Mouse (Mus musculus) adrenal gland, adult (tissue): ENCODE results near the gene Gm2a.

Experiments used
- DNase-seq, 2 experiments: peaks; one replicate each; pipeline ENCODE4 v3.0.0; 2022 to 2023; ENCODE audit warnings: low spot score in 1 of 2; ENCODE audit not compliant: inconsistent age in 2 of 2

The Gm2a gene

GRCm38 (mm10) chr11:55097463-55098188 lies at the start of gene Gm2a:
Gene Gm2a, plus strand, starts transcription at chr11:55098115.
- peak; percentile 98 to 99 for DNase-seq

DNA sequence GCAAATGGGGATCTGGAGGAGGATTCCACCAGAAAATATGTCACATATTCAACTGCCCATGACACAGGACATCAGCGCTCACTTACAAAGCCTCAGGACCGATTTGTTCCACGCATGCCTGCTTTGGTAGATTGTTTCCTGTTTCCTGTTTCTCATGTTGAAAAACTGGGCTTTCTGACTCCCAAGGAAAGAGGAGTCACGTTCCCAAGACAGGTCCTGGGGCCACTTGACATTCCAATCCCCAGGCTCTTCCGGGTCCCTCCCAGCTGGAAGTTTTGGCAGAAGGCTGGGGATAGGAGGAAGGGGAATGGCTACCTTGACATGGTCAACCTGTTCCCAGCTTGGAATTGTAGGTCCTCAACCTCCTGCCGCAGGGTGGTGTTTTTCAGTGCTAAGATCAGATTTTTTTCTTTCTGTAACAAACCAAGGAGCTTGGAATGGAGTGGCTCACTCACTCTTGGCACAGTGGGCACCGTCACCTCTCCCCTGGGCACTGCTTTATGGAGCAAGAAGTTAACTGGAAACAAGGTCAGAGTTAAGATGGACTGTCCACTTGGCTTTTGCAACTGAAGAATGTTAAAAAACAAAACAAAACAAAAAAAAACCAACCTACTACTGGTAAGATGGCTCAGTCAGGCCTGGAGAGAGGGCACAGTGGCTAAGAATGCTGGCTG lies 46.9 kb upstream of the Gm2a start:
- DNase-seq, result peak in 1 of 2 experiments; percentile 60

DNA sequence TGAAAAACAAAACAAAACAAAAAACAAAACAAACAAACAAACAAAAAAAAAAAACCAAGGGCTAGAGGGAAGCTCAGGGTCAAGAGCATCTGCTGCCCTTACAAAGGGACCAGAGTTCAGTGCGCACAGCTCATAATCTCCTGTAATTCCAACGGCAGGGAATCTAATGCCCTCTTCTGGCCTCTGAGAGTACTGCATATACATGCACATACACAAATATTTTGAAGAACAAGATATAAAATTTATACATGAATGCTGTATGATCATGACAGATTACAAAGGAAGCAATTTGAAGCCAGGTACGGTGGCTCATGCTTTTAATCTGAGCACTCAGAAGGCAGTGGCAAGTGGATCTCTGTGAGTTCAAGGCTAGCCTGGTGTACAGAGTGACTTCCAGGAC lies 40.4 kb upstream of the Gm2a start:
- DNase-seq, result no peak

DNA sequence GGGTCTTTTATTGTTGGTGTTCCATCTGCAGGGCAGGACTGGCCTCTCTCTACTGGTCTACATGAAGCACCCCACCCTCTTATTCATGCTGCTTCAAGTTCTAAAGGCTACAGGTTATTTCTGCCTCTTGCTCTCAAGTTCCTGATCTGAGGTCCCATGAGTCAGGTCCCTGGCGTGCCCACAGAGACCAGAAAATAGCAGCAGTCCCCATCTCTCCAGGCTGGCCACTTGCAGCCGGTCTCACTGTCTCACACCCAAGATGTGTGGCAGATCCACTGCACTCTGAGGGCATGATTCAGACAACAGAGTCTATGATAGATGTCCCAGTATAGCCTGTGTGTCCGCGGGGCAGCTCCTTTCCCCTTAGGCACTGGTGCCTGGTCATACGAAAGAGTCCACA lies 37.1 kb upstream of the Gm2a start:
- DNase-seq, result no peak

DNA sequence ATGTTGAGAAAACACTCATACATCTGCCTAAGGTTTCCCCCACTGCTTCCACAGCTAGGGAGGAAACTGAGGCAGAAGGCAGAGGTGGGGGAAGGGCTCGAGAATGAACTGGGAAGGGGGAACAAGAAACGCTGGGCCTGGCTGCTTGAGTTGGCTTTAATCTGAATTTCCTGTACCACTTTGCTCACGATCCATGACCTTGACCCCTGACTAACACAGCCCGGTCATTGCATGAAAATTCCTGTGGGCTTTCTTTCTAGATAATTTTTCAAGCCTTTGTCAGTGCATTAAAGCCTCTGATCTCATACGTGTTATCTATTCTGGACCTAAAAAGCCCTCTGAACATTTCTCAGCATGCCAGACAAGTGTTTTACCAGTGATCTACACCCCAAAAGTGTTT lies 35.1 kb upstream of the Gm2a start:
- DNase-seq, result peak; percentile 57 to 72

DNA sequence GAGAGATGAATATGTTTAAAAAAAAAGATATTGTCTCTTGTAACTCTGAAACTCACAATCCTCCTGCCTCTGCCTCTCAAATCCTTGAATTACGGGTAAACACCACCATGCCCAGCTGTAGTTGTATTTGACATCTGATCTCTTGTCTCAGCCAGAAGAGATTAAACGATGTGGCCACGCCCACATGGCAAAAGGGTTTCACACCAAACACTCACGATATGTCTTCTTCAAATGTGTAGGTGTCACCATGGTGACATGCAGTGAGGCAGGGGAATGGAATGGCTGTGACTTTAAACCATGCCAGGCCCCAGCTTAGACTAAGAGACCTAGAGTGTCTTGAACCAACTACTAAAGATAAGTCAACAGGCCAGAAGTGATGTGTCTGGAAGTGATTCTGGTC lies 31.0 kb upstream of the Gm2a start:
- DNase-seq, result no peak

DNA sequence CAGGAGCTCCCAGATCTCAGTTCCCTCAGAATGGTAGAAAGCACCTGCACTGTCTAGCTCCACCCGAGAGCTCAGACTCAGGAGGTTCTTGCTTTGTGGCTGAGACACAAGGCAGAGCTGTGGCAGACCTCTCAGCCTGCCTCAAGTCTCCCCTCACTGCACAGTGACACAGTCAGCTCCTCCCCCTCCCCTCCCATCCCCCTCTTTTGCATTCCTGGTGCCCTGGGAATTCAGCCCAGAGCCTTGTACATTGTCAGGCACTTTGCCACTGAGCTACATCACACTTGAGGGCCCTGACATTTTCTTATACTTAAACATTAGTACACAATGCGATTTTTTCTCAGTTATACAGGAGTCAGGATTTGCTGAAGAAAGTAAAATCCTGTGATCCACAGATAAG lies 28.9 kb upstream of the Gm2a start:
- DNase-seq, result peak in 1 of 2 experiments; percentile 44

DNA sequence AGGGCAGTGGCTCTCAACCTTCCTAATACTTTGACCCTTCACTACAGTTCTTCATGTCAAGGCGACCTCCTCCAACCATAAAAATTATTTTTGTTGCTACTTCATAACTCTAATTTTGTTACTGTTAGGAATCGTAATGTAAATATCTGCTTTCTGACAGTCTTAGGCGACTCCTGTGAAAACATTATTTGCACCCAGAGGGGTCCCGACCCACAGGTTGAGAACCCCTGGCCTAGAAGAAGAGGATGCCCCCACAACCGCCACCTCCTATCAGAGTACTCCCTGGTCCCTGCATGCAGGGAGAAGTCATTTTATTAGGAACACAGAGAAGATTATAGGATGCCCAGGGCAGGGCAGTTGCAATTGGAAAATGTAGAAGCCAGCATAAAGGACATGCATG lies 26.6 kb upstream of the Gm2a start:
- DNase-seq, result no peak

DNA sequence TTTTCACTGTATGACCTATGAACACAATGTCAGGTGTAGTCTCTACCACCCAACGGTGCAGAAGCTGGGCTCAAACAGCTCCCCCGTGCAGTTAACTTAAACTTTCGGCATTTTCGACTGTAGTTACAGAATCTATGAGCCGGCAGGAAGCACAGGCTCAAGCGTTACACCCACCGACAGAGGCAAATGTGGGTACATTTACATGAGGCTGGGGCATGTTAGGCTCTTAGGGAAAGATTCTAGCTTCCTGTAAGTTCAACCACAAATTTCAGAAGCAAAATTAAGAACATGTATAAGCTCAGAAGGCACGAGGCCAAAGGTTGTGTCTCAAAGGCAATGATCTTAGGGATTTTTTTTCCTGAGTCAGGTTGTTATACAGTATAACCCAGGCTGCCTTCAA lies 25.4 kb upstream of the Gm2a start:
- no peak for DNase-seq

- no peak for DNase-seq
Measured at GRCm38 (mm10) chr11:55073191-55073590, 24.7 kb upstream of the Gm2a start.

DNA sequence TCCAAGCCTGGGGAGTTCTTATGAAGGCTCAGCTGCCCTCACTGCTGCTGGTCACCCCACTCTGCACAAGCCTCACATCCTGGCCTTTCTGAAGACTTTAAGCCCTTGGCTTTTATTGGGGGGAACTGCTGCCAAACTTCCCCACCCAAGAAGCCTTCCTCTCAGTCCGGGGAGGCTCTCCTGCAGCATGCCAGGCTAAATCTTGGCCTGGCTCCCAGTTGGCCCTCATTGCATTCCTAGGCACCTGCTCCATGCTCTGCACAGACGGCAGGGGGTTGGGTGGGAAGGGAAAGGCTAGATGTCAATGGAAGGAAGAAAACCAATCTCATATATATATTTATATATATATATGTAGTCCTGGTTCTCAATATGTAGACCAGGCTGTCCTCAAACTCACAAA lies 22.3 kb upstream of the Gm2a start:
- DNase-seq, result peak in 1 of 2 experiments; percentile 66

DNA sequence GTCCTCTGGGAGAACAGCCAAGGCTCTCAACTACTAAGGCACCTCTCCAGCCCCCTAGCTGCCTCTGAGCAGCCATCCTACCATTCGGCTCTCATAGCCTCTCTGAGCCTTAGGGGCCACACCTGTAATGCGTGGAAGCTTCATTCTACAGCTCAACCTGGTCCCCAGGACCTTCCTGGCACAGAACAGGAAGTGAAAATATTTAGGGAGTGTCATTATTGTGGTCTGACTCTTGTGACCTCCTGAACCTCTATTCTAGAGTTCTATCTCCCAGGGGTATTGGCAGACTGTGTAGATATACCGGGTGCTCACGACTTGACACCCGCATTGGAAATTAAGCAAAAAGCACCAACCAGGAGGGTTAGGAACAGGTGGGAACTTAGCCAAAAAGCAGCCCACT lies 21.7 kb upstream of the Gm2a start:
- no peak for DNase-seq

DNA sequence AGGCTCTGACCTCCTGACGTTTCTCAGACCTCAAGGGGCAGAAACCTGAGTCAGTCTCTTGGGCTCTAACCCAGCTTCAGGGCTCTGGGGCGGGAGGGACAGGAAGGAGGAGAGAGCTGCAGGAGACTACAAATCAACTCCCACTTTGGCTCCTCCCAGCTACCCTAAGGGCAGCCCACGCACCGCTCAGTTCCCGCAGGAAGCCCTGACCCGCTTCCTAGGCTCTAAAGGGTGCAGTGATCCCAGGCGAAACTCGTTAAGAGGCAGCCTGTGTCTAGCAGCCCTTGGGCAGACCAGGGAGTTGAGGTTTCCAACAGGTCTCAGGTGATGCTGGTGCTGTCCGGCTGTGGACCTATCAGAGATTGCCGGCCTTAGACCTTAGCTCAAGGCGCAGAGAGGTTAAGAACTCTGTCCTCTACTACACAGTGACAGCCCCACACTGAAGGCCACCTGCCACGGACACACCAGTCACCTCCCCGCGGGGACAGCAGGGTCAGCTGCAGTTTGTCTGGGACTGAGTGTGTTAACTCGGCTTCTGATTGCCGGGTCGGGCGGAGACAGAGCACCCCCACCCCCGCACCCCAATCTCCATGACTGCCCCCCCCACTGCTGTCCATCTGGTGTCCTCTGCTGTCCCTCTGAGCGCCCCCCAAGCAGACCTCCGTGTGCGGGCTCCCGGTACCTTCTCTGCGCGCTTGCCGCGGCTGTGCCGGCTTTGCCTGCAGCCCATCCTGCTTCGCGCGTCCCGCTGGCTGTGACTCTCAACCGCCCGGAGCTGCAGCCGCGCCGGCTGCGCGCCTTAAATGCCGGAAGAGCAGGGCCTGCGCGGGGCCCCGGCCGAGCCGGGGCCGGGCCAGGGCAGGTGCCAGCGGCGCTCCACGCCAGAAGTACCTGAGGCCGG lies 20.3 kb upstream of the Gm2a start, which contains the start of gene Ccdc69:
Gene Ccdc69, minus strand, starts transcription at position 801 of the 901 bp plus-strand sequence.
- peak; percentile 81 to 93 for DNase-seq

DNA sequence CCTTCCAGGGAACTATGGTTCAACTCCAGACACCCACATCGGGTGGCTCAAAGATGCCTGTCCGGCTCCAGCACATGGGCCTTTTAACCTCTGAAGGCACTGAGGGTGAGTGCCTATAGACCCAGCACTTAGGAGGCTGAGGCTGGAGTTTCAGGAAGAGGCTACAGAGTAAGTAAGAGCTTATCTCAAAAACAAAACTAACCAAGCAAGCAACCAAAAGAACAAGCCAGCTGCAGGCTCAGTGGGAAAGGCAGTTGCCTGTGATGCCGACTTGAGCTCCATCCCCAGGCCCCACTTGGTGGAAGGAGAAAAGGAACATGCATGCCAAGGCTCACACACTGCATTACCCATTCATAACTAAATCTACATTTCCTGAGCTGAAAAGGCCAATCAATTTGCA lies 19.4 kb upstream of the Gm2a start:
- DNase-seq, result peak in 1 of 2 experiments; percentile 58

DNA sequence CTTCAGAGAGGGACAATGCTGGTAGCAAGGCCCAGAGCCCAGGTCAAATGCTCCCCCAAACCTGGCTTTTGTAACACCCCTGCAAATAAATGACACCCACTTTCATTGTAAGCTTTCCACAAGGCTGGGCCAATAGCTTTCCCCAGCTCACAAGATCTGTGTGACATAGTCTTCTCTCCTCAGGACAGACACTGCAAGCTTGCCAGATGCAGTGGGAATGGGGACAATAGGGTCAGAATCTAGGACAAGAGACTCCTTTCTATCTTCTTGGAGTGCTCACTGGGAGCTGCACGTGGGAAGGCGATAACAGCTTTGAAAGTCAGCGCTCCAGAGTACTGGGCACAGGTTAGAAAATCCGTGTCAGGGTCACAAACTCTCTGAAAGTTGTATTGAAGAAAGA lies 18.7 kb upstream of the Gm2a start:
- peak in 1 of 2 experiments; percentile 53 for DNase-seq

- peak; percentile 47 to 81 for DNase-seq
Measured at GRCm38 (mm10) chr11:55081206-55081605, 16.7 kb upstream of the Gm2a start.

DNA sequence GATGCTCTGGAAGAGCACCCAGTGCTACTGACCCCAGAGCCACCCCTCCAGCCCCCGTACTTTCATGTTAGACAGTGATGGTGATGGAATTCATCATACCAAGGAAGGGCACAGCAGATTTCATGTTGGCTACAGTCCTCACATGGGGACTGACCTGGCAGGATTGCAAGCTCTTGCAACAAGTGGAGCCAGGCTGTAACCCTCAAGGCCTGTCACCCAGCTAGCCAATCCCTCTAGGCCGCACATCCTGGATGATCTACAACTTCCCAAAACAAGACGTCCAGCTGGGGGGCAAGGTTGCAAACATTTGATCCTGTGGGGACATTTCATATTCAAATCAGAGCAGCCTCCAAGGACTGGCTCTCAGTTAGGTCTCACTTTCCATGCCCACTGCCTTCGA lies 13.3 kb upstream of the Gm2a start:
- peak; percentile 71 to 92 for DNase-seq

- peak in 1 of 2 experiments; percentile 49 for DNase-seq
Measured at GRCm38 (mm10) chr11:55085396-55085795, 12.5 kb upstream of the Gm2a start.

DNA sequence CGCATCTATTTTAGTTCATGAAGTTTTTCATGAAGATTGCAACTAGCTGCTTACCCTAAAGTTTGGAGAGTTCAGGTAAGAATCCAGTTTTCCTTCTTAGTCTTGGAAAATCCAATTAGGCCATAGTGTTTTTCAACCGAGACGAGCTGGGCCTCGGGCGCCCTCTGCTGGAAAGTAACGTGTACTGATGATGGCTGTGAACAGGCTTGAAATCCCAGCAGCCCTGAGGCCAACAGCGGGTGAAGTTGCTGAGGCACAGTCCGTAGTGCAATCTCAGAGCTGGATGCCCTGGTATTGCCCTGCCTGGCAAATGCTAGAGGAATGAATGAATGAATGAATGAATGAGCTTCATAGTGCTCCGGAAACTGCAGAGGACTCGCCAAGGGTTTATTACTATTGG lies 10.9 kb upstream of the Gm2a start:
- DNase-seq, result peak; percentile 69 to 90

DNA sequence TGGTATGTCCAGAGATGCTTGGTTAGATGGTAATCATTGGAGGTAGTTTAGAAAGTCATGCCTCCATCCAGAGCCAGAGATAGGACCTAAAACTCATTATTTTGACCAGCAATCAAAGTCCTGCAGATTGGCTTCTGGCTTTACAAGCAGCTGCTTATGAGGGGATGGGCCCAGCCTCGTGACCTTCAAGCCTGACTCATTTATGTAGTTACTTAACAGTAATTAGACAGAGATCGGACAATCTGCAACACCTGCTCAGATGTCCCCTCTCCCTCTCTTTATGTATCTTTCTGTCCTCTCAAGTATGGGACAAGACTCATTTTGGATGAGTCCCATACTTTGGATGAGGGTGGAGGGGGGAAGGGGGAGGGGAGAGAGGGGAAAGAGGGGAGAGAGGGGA lies 8.0 kb upstream of the Gm2a start:
- DNase-seq, result no peak

DNA sequence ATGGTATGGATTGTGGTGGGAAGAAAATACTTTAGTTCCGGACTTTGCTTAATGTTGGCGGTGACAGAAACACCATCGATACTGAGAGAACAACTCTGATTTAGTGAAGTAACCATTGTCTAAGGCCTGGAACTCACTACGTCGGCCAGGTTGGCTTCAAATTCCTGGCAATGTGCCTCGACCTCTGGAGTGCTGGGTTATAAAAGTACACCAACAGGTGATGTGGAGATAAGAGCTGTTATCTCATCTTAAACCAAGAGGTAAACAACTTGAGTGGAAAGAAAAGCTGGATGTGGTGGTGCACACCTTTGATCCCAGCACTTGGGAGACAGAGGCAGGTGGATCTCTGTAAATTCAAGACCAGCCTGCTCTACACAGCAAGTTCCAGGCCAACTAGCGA lies 4.8 kb upstream of the Gm2a start:
- no peak for DNase-seq

- peak; percentile 5 to 30 for DNase-seq
Measured at GRCm38 (mm10) chr11:55096296-55096695, 1.6 kb upstream of the Gm2a start.
